Mouse (Mus musculus): Measurements from ENCODE around the gene Unc5c. TPM values are rescaled to one million over a fixed set of nuclear protein-coding genes. Genes with fewer than 3 reads are reported as not detected.

Unc5c gene
- total and polyA plus RNA-seq, 2 experiments from 2014 or later = 0.29 to 2.4 TPM

GRCm38 (mm10) chr3:141491951-141492310, 26.9 kb downstream of the Unc5c start:
- Histone ChIP-seq H3K27ac (ENCODE audit: low read depth) (no peak overlapping the region), H3K4me2 (ENCODE audit: low read depth, low read length) (0 out of 2 replicates have a peak overlapping the region, but pooled peaks have one; percentile 40), H3K36me3 (replicated peaks; ENCODE audit: control insufficient read depth, insufficient read depth, low read length) (no peaks in the 10 kb centered on the region), H3K9me3 (replicated peaks; ENCODE audit: control insufficient read depth, low read length) (no peaks in the 10 kb centered on the region), H3K9ac (replicated peaks; ENCODE audit: low read depth, low read length) (no peak overlapping the region), H3K4me1 (ENCODE audit: control insufficient read depth, insufficient read depth) (no peaks in the 10 kb centered on the region), H3K27me3 (ENCODE audit: control insufficient read depth, insufficient read depth, low read length) (no peaks in the 10 kb centered on the region), H3K4me3 (ENCODE audit: low read depth, low read length) (no peak overlapping the region)
- WGBS = 15% methylated on average over 2 of the region's 2 CpGs
- DNase-seq (ENCODE audit: low spot score) (no peak), ATAC-seq (ENCODE audit: insufficient read depth, low read depth) (no peak)
- TF ChIP-seq EP300 (IDR thresholded peaks at IDR 0.05; ENCODE audit: low read depth) (no peak), CTCF (IDR thresholded peaks at IDR 0.05; ENCODE audit: low read depth) (no peak)

- no peak overlapping the region for H3K9ac ChIP-seq (replicated peaks; ENCODE audit: low read depth, low read length)
- no peaks in the 10 kb centered on the region for H3K27me3 ChIP-seq (ENCODE audit: control insufficient read depth, insufficient read depth, low read length)
- H3K4me1 ChIP-seq (ENCODE audit: control insufficient read depth, insufficient read depth) = no peaks in the 10 kb centered on the region
- TF ChIP-seq EP300 (IDR thresholded peaks at IDR 0.05; ENCODE audit: low read depth) (no peak), CTCF (IDR thresholded peaks at IDR 0.05; ENCODE audit: low read depth) (no peak)
- no peak overlapping the region for H3K4me2 ChIP-seq (ENCODE audit: low read depth, low read length)
- H3K4me3 ChIP-seq (ENCODE audit: low read depth, low read length) = no peak overlapping the region
- no peaks in the 10 kb centered on the region for H3K36me3 ChIP-seq (replicated peaks; ENCODE audit: control insufficient read depth, insufficient read depth, low read length)
- no peaks in the 10 kb centered on the region for H3K9me3 ChIP-seq (replicated peaks; ENCODE audit: control insufficient read depth, low read length)
- 38% methylated on average over 3 of the region's 3 CpGs for WGBS
- ATAC-seq (ENCODE audit: insufficient read depth, low read depth) (no peak), DNase-seq (ENCODE audit: low spot score) (no peak)
- no peak overlapping the region for H3K27ac ChIP-seq (ENCODE audit: low read depth)
Observed at GRCm38 (mm10) chr3:141493000-141493399, 28.0 kb downstream of the Unc5c start.

- no peak for DNase-seq (ENCODE audit: low spot score)
- Histone ChIP-seq H3K27ac (ENCODE audit: low read depth) (no peak overlapping the region), H3K9ac (replicated peaks; ENCODE audit: low read depth, low read length) (no peak overlapping the region), H3K27me3 (ENCODE audit: control insufficient read depth, insufficient read depth, low read length) (no peaks in the 10 kb centered on the region), H3K4me2 (ENCODE audit: low read depth, low read length) (no peak overlapping the region), H3K9me3 (replicated peaks; ENCODE audit: control insufficient read depth, low read length) (no peaks in the 10 kb centered on the region), H3K4me1 (ENCODE audit: control insufficient read depth, insufficient read depth) (no peaks in the 10 kb centered on the region), H3K36me3 (replicated peaks; ENCODE audit: control insufficient read depth, insufficient read depth, low read length) (no peaks in the 10 kb centered on the region), H3K4me3 (ENCODE audit: low read depth, low read length) (no peak overlapping the region)
- 36% methylated on average over 4 of the region's 4 CpGs for WGBS
- ATAC-seq (ENCODE audit: insufficient read depth, low read depth) = no peak
- TF ChIP-seq CTCF (IDR thresholded peaks at IDR 0.05; ENCODE audit: low read depth) = no peak
- no peak for TF ChIP-seq EP300 (IDR thresholded peaks at IDR 0.05; ENCODE audit: low read depth)
Observed at GRCm38 (mm10) chr3:141498348-141499056, 33.5 kb downstream of the Unc5c start.

- ATAC-seq (ENCODE audit: insufficient read depth, low read depth) (no peak), DNase-seq (ENCODE audit: low spot score) (no peak)
- H3K4me3 ChIP-seq (ENCODE audit: low read depth, low read length) = no peak overlapping the region
- H3K27ac ChIP-seq (ENCODE audit: low read depth) = no peak overlapping the region
- TF ChIP-seq CTCF (IDR thresholded peaks at IDR 0.05; ENCODE audit: low read depth) = no peak
- no peak for TF ChIP-seq EP300 (IDR thresholded peaks at IDR 0.05; ENCODE audit: low read depth)
- no peaks in the 10 kb centered on the region for H3K27me3 ChIP-seq (ENCODE audit: control insufficient read depth, insufficient read depth, low read length)
- H3K36me3 ChIP-seq (replicated peaks; ENCODE audit: control insufficient read depth, insufficient read depth, low read length) = no peaks in the 10 kb centered on the region
- H3K4me2 ChIP-seq (ENCODE audit: low read depth, low read length) = no peak overlapping the region
- H3K4me1 ChIP-seq (ENCODE audit: control insufficient read depth, insufficient read depth) = no peaks in the 10 kb centered on the region
- 27% methylated on average over 4 of the region's 4 CpGs for WGBS
- H3K9me3 ChIP-seq (replicated peaks; ENCODE audit: control insufficient read depth, low read length) = no peaks in the 10 kb centered on the region
- H3K9ac ChIP-seq (replicated peaks; ENCODE audit: low read depth, low read length) = no peak overlapping the region
Observed at GRCm38 (mm10) chr3:141501845-141502505, 37.0 kb downstream of the Unc5c start.

- no peaks in the 10 kb centered on the region for H3K27me3 ChIP-seq (ENCODE audit: control insufficient read depth, insufficient read depth, low read length)
Observed at GRCm38 (mm10) chr3:141503331-141503730, 38.3 kb downstream of the Unc5c start.

More at GRCm38 (mm10) chr3:141503331-141503730, 38.3 kb downstream of the Unc5c start:
- no peak overlapping the region for H3K4me3 ChIP-seq (ENCODE audit: low read depth, low read length)
- H3K4me2 ChIP-seq (ENCODE audit: low read depth, low read length) = no peak overlapping the region
- no peak for ATAC-seq (ENCODE audit: insufficient read depth, low read depth)
- no peak for DNase-seq (ENCODE audit: low spot score)
- H3K9ac ChIP-seq (replicated peaks; ENCODE audit: low read depth, low read length) = no peak overlapping the region
- no peaks in the 10 kb centered on the region for H3K9me3 ChIP-seq (replicated peaks; ENCODE audit: control insufficient read depth, low read length)
- 75% methylated on average over 3 of the region's 3 CpGs for WGBS
- H3K27ac ChIP-seq (ENCODE audit: low read depth) = no peak overlapping the region
- no peaks in the 10 kb centered on the region for H3K36me3 ChIP-seq (replicated peaks; ENCODE audit: control insufficient read depth, insufficient read depth, low read length)
- no peaks in the 10 kb centered on the region for H3K4me1 ChIP-seq (ENCODE audit: control insufficient read depth, insufficient read depth)
- TF ChIP-seq CTCF (IDR thresholded peaks at IDR 0.05; ENCODE audit: low read depth) (no peak), EP300 (IDR thresholded peaks at IDR 0.05; ENCODE audit: low read depth) (no peak)
